Mouse (Mus musculus): Measurements from ENCODE around the gene Foxl1.

DNA sequence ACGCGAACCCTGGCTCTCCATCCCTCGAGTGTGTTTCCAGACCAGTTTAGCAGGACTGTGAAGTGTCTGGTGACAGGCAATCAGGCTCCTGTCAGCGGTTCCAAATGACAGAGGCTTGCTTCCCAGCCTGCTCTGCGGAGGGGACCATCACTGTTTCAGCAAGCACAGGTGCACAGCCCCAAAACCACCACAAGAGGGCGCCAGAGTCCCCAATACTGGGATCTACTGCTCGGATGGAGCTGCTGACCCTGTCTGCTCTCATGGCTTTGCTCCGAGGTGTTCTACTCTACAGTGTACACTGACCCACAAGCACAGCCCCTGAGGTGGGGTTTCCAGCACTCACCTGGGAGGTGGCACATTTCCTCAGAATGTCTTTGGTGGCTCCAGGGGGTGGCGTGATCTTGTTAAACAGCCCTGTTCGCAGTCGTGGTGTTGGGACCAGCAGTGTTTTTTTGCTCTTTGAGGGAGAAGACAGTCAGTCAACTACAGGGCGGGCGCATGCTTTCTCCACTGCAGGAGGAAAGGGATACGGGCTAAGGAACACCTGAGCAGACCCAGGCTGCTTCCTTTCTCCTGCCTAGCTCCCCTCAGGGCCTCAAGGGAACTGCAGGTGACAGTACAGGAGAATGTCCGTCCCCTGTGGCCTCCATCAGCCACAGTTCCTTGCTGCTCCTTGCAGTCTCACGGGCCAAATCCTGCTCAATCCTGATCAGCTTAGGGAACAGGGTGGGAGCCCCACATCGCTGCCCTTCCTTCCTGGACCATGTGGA is 23.5 kb upstream of the Foxl1 start:
- TF ChIP-seq KAT2A (conservative IDR thresholded peaks at IDR 0.05; ENCODE audit: low read depth, low read length): no peak
- TF ChIP-seq CTCF (IDR thresholded peaks at IDR 0.05 in 2 of 3, conservative IDR thresholded peaks at IDR 0.05 in 1 of 3; ENCODE audit: control insufficient read depth in 1 of 3, insufficient read depth in 1 of 3, low read depth in 2 of 3, low read length in 3 of 3, poor library complexity in 1 of 3, severe bottlenecking in 1 of 3): peak; percentile 94 to 98 (median 96)
- no peak for TF ChIP-seq CHD2 (IDR thresholded peaks at IDR 0.05; ENCODE audit: low read length)
- TF ChIP-seq JUND (IDR thresholded peaks at IDR 0.05; ENCODE audit: low read depth, low read length): no peak
- no peak for TF ChIP-seq ETS1 (IDR thresholded peaks at IDR 0.05; ENCODE audit: low read depth, low read length)
- TF ChIP-seq POLR2A (IDR thresholded peaks at IDR 0.05; ENCODE audit: control insufficient read depth in 1 of 2, insufficient read depth in 1 of 2, low read depth in 1 of 2, low read length in 2 of 2, poor library complexity in 1 of 2): no peak
- TF ChIP-seq USF1 (IDR thresholded peaks at IDR 0.05; ENCODE audit: low read depth, low read length): no peak
- no peak for TF ChIP-seq E2F4 (IDR thresholded peaks at IDR 0.05; ENCODE audit: borderline replicate concordance, low read depth, low read length)

All from MEL (cell line).